Mouse (Mus musculus) olfactory bulb, adult 2 months (tissue): ENCODE measurements around the gene Mink1.

Source experiments
- CTCF ChIP-seq: fragments of 200-500 bp; IDR thresholded peaks from 2 replicates; pipeline ENCODE4 v1.5.1; 2012; ENCODE audit warnings: low read depth, mild to moderate bottlenecking, low read length, moderate library complexity; ENCODE audit not compliant: insufficient read depth
- POLR2A ChIP-seq: fragments of 200-500 bp; IDR thresholded peaks from 2 replicates; pipeline ENCODE4 v1.6.1; 2012; ENCODE audit warnings: mild to moderate bottlenecking, low read depth, low read length, moderate library complexity; ENCODE audit not compliant: insufficient read depth

DNA sequence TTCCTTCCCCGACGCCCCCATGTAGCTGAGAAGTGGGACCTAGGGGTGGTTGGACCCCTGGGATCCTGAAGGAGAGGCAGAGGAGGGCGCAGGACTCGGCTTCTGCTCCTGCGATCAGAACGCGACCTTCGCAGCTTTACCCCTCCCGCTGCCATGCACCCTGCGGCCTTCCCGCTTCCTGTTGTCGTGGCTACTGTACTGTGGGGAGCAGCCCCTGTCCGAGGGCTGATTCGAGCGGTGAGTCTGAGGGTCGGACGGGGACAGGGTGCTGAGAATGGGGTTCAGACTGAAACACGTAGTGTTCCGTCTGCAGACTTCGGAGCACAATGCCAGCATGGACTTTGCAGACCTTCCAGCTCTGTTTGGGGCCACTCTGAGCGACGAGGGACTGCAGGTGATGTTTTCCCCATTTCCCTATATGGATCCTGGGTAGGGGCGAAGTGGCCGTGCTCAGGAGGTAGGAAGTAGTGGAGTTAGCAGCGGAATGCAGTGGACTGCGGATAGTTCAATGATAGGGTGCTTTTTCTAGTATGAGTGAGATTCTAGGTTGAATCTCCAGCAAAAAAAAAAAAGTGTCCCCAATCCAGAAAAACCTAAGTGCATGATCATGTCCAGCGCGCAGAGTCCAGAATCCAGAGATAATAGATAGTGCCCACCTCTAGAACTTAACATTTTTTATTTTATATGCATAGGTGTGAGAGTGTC lies 85.2 kb downstream of the Mink1 start:
- TF ChIP-seq POLR2A (no peak), CTCF (no peak)
